Mouse (Mus musculus) liver, postnatal 0 days (tissue): ENCODE results near the gene Ppp1r7.

ENCODE experiments used
- CTCF ChIP-seq: sonication (generic); IDR thresholded peaks from 2 replicates; pipeline ENCODE4 v1.5.1; 2016; ENCODE audit warnings: antibody characterized with exemption, low read depth
- EP300 ChIP-seq: IDR thresholded peaks from 2 replicates; pipeline ENCODE4 v1.6.1; 2016; ENCODE audit warnings: antibody characterized with exemption, low read depth, mild to moderate bottlenecking

DNA sequence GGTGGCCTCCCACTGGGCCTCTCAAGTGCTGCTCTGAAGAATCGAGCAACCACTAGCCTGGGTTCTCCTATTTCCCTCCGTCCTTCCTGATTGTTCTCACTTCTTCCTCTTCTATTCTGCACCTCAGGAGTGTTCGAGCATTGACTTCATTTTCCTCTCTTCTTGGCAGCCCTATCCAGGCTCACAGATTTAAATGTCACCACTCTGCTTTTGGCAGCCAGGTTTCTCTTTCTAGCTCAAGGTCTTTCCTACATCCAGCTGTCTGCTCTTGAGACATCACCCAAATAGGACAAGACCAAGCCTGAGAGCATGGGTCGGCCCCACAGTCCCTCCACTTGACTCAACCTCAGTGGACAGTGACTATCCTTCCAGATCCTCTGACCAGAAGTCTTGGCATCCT, 20.0 kb downstream of the Ppp1r7 start:
- TF ChIP-seq CTCF = no peak
- TF ChIP-seq EP300 = no peak
